Mouse (Mus musculus) large intestine, adult 2 months (tissue): ENCODE results near the gene Smap2. TPM values are rescaled to one million over a fixed set of nuclear protein-coding genes. Genes with fewer than 3 reads are reported as not detected.
A peak's percentile ranks its signal among the peaks of the same experiment; 100 is the strongest.
"Not testable (repeated sequence)": the region's sequence is repeated elsewhere in the genome, so short reads cannot be mapped to it uniquely, and the experiment has no call there.

Experiments used
- DNase-seq: peaks from one replicate; pipeline ENCODE4 v3.0.0-alpha.2; 2012; ENCODE audit warnings: low read depth, low spot score
- WGBS: fragments of 180-500 bp; shearing (Covaris S2); methylation state at CpG from one replicate; pipeline ENCODE4 v1.1.7; 2018; 5-methylcytosine and 5-hydroxymethylcytosine counted together
- polyA plus RNA-seq: library from polyadenylated mRNA; depleted of rRNA; stranded (reverse); fragments of >200 nt; gene quantifications from 2 replicates; pipeline ENCODE4 v1.2.3, GENCODE M21; 2012; rRNA removed

Gene Smap2
- 27.3 and 29.1 TPM in 2 replicates for polyA plus RNA-seq

DNA sequence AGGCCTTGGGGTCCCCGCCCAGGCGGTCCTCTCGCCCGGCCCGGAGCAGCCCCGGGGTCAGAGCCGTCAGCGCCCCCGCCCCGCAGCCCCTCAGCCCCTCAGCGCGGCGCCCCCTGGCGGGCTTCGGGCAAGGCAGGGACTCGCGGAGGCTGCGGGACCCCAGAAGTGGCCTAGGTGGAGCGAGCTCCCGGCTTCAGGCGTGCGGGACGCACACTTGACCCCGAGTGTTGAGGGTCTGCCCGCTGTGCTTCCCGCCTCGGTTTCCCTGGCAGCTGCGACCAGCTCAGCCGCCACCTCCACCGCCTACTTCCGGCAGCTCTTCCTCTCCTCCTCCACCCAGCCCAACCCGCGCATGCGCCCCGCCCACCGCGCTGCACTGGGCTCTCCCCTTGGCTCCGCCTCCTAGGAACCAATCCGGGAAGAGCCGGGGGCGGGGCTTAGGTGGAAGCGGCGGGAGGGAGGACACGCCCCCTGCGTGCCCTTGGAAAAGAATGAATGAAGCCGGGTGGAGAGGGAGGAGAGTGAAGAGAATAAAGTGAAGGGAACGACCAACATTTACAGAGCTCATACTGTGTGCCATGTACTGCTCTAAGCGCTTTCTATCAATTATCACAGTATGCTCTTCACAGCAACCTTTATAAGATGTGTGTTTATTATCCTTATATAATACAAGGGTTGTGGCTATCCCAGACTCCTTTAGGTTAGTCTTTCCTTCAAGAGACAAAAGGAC, at the start of gene Smap2:
Gene Smap2 (minus strand): TSS at position 320 of the 730 bp plus-strand sequence.
- WGBS, result under 1% methylated on average over 37 of the region's 48 CpGs
- DNase-seq, result peak; percentile 98

DNA sequence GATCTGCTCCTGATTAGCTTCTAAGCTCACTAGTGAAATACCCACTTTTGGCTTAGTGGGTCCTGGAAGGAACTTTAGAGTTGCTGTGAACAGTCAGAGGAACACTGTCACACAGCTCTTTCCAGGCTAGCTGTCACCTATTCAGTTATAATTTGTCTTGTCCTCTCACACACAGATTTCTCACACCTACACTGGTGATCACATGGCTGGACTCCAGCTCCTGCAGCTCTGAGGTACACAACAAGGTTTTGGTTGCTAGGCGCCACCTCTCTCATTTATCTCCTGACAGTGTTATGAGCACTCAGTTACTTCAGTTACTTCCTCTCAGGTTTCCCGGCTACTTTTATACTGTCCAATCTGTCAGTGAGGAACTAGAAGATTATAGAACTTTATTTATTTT, 48.3 kb upstream of the Smap2 start:
- WGBS, result 57% methylated on average over 2 of the region's 2 CpGs
- no peak for DNase-seq

DNA sequence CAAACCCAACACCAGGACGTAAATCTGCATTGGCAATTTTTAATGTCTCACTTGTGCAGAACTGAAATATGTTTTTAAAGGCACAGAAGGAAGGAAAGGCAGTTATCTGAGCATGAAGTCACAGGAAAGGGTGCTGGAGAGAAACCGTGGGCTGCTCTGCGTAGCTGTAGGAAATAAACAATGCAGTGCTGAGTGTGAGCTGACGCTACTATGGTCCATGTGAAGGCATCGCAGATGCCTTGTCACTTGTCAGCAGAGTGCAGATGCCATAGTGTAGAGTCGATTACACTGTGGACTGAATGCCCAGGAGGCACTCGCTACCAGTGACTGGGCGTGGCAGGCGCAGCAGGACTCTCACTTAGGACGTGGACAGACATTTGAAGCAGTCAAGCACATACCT, 42.2 kb upstream of the Smap2 start:
- not testable (repeated sequence) for DNase-seq
- WGBS, result 84% methylated on average over 10 of the region's 10 CpGs

DNA sequence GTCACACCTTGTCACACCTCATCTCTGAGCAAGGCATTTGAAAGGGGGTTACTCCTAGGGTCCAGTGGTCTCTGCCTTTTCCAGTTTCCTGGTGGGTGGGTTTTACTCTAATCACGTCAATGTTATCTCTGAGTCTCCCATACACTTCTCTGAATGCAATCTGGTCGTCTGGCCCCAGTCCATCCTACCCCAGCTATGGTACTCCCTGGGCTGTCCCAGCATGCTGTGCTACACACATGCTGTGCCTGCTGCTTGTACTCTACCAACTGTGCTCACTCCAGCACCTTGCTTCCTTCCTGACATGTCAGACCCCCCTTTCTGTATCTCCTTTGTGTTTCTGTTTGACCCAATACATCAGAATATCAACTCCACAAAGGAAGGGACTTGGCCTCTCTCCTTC, 40.0 kb upstream of the Smap2 start:
- DNase-seq, result no peak
- WGBS, result 72% methylated on average over 2 of the region's 2 CpGs

DNA sequence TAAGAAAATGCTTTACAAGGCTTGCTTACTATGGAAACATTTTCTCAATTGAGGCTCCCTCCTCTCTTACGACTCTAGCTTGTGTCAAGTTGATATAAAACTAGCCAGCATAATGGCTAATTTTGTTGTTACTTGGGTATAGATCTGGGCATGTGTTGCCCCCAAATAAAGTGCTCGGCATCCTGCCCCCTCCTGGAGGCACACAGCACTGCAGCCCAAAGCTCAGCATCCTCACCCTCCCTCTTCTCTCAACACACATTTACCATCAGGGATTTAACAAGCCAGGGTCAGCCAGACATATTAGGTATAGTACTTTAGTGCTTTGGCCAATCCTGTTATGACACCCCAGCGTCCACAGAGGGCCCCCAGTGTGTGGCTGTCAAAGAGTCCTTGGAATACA, 39.3 kb upstream of the Smap2 start:
- no peak for DNase-seq
- WGBS, result 45% methylated on average over 3 of the region's 3 CpGs

DNA sequence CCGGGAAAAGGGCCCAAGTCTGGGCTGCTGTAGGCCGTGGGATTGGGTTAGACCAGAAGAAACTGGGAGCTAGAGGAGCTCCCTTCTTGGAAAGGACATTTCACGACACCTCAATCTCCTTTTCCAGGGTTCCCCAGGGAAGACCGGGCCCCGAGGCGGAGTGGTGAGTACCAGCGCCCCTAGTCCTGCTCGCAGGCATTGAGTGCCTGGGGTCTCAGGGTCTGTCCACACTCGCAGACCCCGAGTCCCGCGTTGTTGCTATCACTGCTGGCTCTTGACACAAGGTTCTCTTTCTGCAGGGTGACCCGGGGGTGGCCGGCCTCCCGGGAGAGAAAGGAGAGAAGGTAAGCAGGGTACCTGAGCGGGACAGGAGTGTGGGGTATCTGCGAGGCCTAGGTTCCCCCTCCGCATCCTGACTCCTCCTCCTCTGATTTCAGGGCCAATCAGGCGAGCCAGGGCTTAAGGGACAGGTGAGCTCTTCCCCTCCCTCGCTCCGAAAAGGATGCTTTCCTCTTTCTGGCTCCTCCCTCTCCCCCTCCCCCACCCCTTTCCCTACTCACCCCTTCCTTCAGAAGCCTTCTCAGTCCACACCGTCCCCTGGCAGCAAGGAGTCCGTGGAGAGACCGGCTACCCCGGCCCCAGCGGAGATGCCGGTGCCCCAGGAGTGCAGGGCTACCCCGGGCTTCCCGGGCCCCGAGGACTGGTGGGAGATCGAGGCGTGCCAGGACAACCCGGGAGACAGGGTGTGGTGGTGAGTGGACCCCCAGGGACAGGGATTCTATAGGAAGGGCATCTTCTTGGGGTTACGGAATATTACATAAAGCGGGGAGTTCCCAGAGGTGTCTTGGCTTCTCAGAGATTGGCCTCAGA, 35.6 kb upstream of the Smap2 start:
- DNase-seq, result no peak
- 19% methylated on average over 35 of the region's 35 CpGs for WGBS

DNA sequence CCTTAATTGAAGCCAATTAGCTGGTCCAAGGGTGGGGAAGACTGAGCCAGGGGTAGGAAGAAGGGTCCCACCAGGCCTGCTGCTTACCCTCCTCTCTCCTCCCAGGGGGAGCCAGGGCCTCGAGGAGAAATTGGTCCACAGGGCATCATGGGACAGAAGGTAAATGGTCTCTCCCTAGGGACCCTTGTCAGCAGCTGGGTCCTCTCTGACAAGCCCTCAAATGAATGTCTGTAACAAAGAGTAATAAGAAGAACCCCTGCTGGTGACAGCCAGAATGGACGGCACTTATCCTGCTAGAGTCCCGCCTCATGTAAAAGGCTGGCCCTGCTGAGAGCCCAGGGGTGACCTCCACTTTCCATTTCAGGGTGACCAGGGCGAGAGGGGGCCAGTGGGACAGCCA, 34.8 kb upstream of the Smap2 start:
- DNase-seq, result no peak
- WGBS, result 44% methylated on average over 4 of the region's 4 CpGs

DNA sequence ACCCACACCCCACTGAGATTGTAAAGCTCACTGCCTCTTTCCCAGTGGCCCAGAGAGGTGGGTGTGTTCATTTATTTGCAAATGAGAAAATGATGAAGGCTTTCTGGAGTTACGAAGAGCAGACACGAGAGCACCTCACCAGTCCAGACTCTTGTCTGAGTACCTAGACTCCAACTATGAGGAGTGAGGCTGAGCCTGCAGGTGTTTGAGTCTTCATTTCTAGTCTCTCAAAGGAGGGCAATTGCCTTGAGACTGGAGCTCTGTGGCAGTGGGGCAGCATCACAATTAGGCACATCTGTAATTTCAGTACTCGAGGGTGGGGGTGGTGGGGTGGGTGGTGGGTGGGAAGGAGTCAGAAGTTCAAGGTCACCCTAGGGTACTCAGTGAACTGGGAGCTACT, 25.9 kb upstream of the Smap2 start:
- DNase-seq, result no peak
- 70% methylated on average over 3 of the region's 3 CpGs for WGBS

DNA sequence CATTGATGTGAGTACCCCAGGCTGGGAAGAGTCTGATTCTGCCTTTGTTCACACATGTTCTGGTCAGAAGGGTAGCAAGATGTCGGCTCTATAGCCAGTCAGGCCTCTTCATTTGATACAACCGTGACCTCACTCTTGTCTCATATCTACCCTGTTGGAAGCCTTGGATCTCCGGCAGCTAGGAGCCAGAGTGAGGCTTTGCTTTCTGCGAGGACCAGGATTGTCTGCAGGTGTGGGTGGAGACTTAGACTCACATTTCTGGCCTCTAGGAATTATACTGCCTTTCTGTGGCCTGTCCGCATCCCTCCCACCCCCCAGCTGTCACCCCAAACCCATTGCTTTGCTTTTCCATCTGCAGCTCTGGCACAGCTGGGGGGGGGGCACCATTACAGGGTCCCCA, 25.4 kb upstream of the Smap2 start:
- DNase-seq, result no peak
- 85% methylated on average over 5 of the region's 5 CpGs for WGBS

DNA sequence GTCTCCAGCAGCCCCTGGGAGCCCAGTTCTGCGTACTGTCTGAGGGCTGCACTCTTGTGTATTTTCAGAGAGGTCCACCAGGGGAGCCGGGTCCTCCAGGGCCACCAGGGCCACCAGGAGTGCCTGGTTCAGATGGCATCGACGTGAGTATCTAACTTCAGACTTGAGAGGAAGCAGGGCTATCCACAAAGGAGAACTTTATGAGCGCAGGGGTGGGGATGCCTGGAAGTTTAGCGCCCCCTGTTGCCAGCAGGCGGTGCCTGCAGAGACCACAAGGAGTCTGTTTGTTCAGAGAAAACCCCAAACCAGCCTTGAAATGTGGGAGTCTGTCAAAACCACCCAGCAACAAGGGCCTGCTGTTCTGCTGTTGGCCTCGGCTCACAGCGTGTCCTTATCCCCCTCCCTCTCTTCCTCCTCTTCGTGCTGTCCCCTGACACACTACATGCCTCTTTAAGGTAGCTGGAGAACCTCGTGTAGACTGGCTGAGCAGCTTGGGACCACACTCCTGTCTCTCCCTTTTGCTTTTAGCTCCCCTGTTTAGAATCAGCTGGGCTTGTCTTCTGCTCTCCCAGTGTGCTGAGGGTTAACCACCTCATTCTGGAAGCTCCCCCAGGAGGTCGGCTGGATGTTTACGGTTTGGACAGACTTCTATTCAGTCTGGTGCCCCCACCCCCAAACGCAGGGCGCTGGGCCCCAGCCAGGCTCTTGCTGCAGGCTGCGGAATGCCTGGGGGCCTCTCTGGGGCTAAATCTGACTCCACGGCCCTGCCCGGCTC, 24.0 kb upstream of the Smap2 start:
- DNase-seq, result no peak
- WGBS, result 19% methylated on average over 18 of the region's 18 CpGs

DNA sequence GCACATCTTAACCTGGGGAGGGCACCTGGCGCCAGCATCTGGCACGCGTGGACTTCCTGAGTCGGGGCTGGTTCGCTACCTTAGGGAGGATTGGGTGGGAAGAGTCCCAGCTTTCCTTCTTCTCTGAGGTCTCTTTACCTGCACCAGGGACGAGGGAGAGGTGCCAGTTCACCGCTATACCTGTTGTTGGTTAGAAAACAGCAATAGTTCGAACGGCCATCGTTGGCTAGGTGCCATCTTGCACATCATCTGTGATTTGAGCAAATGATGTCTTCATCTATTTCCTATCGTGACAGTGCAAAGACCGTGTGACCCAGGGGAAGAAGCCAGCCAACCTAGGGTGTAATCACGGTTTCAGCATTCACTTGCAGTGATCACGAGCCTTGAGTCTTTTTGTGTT, 23.3 kb upstream of the Smap2 start:
- no peak for DNase-seq
- 56% methylated on average over 14 of the region's 14 CpGs for WGBS

DNA sequence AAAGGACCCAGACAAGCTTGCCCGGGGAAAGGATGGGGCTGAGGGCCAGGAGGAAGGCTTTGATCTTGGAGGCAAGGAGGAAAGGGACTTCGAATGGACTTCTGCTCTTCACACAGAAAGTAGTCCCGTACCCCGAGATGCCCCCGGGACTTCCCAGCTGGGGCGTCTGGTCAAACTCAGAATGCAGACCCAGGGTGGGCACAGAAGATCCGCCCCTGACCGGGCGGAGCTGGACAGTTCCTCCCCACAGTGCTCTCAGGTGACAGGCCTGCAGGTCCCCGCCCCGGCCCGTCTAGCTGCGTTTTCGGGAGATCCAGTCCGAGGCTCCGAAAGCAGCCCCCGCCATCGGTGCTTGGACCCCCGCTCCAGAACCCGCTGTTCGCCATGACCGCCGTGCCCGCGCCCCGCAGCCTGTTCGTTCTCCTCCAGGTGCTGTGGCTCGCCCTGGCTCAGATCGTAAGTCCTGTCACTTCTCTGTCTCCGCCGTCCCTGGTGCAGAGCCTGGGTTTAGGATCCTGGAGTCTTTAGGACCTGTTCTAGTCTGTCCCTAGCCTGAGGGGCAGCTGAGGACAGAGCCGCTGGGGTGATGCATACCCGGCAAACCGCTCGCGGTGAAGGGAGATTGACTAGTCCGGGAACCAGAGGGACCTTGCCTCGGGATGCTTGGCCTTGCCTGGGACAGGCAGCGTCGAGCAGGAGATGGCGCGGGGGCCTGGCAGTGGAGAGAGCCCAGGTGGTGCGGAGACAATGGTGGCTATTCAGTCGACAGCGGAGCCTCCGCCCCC, 22.5 kb upstream of the Smap2 start, which contains the start of gene Col9a2:
Gene Col9a2 (plus strand): TSS at position 55 of the 785 bp plus-strand sequence.
- no peak for DNase-seq
- WGBS, result 4% methylated on average over 46 of the region's 46 CpGs

DNA sequence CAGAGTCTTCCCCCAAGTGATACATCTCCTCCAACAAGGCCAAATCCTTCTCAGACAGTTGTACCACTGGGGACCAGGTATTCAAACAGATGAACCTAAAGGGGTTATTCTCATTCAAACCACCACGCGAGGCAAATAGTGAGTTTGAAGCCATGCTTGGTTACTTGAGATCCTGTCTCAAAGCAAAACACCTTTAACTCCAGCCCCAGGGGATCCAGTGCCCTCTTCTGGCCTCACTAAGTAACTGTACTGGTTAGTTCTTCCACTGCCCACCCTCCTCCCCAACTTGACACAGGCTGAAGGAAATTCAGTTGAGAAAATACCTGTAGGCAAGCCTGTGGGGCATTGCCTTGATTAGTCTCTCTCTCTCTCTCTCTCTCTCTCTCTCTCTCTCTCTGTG, 16.0 kb upstream of the Smap2 start:
- DNase-seq, result no peak
- WGBS, result 81% methylated on average over 2 of the region's 2 CpGs

DNA sequence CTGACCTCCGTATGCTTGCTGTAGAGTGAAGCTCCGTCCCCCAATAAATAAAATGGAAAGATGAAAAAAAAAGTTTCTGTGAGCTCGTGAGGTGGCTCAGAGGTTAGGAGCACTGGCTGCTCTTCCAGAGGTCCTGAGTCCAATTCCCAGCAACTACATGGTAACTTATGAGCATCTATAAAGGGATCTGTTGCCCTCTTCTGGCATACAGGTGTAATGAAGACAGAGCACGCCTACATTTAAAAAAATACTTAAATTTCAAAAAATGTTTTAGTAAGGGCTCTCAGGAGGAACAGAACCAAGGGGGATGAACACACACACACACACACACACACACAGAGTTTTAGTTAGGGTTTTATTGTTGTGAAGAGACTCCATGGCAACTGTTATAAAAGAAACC, 14.4 kb upstream of the Smap2 start:
- 44% methylated on average over 4 of the region's 4 CpGs for WGBS
- DNase-seq, result no peak

DNA sequence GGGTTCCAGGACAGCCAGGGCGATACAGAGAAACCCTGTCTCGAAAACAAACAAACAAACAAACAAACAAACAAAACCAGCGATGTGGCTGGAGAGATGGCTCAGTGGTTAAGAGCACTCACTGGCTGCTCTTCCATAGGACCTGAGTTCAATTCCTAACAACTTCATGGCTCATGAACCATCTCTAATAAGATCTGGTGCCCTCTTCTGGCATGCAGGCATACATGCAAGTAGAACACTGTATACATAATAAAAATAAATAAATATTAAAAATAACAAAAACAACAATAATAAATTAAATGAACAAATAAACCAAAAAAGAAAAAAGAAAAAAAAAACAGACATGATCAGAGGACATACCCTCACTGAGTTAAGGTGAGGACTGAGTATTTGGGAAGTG, 12.6 kb upstream of the Smap2 start:
- 57% methylated on average over 3 of the region's 3 CpGs for WGBS
- no peak for DNase-seq

DNA sequence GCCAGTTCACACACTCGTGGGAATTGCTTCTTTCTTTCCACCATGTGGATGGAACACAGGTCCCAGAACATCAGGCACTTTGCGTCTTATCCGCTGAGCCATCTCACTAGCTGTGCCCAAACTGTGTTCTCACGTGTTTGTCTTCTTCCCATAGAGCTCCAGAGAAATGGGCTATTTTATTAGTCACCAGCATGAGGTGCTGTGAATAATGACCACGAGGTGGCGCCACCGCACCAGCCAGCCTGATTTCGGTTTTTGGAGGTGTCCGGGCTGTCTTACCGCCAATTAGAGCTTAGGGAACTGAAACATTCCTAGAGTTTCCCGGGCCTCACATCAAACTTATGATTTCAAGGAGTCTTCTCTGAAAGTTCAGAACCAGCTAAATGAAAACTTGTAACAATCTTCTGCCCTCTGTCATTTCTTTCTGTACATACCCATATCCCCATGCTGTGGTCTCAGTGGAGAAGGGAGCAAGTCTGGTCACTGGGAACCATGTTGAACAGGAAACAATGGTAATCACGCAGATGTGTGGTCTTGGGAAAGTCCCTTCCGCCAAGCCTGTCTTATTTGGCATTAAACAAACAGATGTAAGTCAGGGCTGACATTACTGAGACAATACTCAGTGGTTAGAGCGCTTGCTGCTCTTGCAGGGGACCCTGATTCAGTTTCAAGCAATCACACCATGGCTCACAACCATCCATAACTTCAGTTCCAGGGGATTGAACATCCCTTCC, 11.8 kb upstream of the Smap2 start:
- WGBS, result 36% methylated on average over 14 of the region's 14 CpGs
- no peak for DNase-seq

DNA sequence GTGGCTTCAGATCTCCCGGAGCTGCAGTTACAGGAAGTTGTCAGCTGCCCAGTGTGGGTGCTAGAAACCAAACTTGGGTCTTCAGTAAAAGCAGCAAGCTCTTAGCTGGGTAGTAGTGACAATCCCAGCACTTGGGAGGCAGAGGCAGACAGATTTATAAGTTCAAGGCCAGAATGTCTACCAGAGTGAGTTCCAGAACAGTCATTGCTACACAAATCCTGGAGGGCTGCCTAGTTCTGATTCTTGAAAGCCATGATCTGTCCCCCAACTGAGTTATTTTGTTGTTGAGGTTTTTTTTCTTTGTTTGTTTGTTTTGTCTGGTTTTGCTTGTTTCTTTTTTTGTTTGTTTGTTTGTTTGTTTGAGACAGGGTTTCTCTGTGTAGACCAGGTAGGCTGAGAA, 11.1 kb upstream of the Smap2 start:
- DNase-seq, result no peak

DNA sequence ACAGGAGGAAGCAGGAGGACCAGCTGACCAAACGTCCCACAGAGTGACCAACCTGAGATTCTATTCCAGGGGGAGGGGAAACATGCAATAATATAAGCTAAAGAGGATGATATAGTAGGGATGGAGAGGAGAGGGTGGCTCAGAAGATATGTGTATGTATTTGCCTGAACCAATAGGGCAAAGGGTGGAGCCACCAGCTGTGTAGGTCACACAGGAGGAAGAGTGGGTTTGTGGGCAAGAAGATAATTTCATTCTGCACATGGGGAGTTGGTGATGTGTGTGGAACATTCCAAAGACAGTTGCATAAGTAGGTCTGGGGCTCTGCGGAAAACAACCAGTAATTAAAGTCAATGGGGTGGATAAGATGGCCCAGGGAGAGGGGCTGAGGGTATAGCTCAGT, 8.6 kb upstream of the Smap2 start:
- no peak for DNase-seq
- WGBS, result 65% methylated on average over 2 of the region's 2 CpGs

More for the DNA sequence above, 11.1 kb upstream of the Smap2 start:
- WGBS, result 33% methylated on average over 1 of the region's 1 CpGs

DNA sequence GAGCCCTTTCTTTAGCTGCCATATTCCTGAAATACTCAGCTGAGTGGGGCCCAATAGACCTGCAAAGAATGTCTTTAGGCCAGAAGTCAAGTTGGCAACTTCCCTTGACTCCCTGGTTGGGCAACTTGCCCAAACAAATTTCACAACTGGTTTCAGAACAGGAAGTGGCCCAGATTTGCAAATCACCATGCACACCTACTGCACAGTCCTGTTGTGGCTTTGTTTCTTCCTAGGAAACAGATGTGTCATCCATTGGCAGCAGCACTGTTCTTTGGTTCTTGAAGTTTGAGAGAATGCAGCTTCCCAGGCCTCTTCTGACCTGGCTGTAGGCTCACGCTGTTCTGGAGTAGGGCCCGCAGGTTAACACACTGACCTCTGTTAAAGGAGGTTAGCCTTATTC, 6.9 kb upstream of the Smap2 start:
- 65% methylated on average over 2 of the region's 2 CpGs for whole genome bisulfite sequencing

More for the DNA sequence above, 6.9 kb upstream of the Smap2 start:
- no peak for DNase-seq
